Mouse (Mus musculus) kidney, postnatal 10 days (tissue): ENCODE measurements around the gene Slc35a1.

Source experiments
- DNase-seq: peaks from one replicate; pipeline ENCODE4 v3.0.0; 2021; ENCODE audit warnings: mixed read lengths

Gene Slc35a1

DNA sequence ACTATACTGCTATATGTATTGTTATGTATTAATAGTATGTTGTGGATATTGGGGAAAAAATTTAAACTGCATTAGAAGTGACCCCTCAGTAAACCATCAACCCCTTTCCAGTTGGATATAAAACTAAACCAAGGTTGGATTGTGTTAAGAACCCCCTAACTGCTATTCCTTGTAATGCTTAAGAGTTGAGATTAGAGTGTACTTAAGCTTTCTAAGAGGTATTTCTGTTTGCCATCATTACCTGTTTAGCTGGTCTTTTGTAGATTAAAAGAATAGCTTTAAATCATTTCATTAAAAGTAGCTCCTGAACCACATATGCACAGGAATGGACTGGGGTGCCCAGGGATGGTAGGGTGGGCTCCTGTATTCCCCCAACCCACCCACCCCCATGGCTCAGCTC, 42.5 kb downstream of the Slc35a1 start:
- no peak for DNase-seq

DNA sequence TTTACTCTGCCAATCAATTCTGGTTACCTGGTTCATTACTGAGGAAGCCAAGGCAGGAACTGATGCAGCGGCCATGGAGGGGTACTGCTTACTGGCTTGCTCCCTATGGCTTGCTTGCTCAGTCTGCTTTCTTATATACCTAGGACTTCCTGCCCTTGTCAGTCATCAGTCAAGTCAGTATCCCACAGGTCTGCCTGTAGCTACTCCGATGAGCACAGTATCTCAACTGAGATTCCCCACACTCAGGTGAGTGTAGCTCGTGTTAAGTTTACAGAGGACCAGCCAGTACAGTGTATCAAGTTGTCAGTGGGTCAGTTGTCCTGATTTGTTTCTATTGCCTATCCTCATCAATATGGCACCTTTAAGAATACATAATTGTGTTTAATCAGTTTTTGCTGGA, 46.5 kb downstream of the Slc35a1 start:
- DNase-seq = no peak

DNA sequence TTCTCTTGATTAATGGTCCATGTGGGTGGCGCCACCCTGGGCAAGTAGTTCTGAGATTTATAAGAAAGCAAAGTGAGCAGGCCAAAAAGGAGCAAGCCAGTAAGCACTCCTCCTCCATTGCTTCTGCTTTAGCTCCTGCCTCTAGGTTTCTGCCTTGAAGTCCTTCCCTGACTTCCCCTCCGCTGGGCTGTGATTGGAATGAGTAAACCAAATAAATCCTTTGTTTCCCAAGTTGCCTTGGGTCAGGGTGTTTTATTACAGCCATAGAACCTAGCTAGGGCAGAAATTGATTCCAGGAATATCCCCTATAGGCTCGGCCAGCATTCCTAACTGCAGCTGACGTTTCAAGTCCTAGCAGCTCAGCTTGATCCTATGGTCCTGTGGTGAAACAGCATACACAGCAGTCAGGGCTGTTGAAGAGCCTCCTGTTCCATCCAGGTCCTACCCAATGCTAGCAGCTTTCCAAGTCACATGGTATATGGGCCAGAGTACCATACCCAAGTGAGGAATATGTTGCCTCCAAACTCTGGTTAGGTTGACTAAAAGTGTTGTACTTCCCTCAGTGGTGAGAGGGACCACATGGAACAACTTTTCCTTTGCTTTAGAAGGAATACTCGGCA, 47.4 kb downstream of the Slc35a1 start:
- DNase-seq = no peak

DNA sequence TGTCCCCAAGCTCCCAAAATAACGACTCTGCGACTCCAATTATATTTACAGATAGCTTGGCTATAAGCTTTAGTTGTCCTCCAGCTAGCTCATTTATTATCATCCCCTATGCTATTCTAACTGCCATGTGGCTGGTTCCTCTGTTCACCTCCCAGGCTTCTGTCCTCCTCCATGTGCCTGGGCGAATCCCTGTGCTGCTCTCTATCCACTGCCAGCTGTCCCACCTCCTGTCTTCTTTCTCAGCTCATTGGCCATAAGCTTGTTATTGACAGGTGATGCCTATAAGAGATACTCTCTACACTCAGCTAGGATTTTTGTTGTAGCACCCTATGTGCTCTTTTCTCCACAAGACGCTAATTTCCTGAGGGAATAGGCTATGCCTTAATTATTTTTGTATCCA, 49.4 kb downstream of the Slc35a1 start:
- DNase-seq = no peak

DNA sequence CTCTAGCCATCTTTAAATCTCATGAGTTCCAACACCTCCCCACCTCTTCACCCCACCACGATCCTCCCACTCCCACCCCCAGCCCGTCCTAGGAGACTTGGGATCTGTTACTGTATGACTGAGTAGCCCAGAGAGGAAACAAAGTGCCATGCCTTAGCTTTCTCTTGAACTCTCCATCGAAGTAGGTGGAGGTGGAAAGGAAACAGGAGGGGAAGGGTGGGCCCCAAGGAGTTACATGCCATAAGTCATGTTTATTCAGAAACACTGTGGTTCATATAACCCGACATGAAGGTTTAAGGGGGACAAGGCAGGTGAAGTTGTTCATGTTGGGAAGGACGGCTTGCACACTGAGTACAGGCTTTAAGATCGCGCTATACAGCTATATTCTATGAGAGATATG, 49.9 kb downstream of the Slc35a1 start:
- no peak for DNase-seq

DNA sequence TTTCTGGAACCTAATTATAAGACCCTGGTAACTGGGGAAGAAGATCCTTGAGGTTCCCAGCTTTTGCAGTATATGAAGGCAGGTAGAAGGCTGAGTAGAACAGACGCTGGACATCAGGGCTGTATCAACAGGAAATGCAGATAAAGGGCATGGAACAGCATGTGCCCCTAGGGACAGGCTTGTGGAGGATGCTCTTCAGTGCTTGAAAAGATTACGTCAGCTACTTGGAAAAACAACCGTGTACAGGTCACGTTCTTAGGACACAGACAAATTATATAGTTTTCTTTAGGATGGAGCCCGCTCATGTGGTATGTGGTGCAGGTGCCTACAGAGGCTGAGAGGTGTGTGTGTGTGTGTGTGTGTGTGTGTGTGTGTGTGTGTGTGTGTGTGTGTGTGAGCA, 51.2 kb downstream of the Slc35a1 start:
- DNase-seq = no peak

DNA sequence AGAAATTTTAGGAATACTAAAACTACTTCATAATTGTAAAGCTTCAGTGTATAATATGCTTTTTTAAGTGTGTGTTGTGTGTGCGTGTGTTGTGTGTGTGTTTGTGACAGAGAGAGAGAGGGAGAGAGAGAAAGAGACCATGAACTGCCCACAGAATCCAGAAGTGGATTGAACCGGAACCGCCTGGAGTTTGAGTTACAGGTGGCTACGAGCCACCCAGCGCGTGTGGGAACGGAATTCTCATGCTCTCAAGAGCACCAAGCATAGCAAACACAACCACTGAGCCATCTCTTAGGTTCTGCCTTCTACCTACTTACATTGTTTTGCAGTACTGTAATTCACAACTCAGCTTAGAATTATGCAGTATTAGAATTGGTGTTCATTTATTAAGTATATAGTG, 53.1 kb downstream of the Slc35a1 start:
- peak; percentile 26 for DNase-seq

DNA sequence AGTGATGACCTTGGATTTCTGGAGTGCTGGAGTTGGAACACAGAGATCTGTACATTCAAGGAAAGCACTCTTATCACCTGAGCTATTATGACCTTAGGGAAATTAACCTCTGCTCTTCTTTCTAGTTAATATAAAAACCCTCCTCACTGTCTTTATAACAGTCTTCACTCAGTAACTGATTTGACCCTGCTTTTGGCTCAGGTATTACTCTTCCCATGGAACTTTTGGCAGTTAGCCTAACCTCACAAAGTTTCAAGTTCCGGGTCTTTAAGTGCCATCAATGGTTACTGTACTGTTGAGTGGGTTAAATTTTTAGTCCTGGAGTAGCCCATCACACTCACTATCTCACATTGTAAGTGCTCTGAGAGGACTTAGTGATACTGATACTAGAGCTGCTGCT, 57.3 kb downstream of the Slc35a1 start:
- no peak for DNase-seq

DNA sequence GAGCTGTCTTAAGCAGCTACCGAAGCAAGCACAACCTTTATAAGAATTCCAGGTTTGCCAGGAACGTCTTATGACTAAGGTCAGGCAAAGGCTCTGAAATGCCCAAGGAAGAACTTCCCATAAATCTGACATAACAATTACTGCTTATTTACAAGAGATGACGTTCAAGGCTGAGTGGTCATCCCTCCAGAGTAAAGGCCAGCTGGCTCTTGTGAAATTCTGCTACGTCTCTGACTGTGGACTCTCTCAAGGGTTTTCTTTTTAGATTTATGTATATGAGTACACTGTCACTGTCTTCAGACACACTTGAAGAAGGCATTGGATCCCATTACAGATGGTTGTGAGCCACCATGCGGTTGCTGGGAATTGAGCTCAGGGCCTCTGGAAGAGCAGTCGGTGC, 60.8 kb downstream of the Slc35a1 start:
- no peak for DNase-seq

DNA sequence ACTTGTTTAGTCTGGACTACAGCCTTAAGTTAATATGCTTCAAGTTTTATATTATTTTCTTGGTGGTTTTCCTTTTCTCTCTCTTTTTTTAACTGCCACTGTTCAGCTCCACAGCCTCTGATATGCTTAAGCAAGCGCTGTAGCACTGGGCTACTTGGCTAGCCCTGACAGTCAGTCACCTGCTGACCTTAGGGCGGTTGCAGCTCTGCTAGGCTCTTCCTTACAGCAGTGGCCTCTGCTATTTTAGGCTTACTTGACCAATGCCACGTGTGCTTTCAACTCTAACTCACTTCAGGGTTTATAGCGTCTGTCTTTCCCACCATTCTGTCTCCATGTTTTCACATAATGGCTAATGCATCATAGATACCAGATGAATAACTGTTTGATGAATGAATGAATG, 61.7 kb downstream of the Slc35a1 start:
- no peak for DNase-seq

DNA sequence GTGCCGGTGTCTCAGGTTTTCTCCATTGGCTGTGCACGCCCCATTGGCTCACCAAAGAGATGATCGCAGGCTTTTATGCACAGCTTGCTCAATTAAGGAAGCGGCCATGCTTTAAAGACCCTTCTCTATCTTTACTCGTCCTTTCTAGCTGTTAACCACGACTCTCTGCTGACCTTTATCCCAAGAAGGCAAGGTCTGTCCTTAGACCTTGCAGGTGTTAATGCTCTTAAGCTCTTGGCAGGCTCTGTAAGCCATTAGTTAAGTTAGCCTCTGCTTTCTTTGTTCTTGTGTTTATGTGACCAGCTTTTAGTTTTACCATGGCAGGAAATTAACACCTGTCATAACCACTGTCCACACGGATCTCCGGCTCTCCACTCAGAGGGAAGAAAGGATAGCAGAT, 71.1 kb downstream of the Slc35a1 start:
- DNase-seq = no peak

DNA sequence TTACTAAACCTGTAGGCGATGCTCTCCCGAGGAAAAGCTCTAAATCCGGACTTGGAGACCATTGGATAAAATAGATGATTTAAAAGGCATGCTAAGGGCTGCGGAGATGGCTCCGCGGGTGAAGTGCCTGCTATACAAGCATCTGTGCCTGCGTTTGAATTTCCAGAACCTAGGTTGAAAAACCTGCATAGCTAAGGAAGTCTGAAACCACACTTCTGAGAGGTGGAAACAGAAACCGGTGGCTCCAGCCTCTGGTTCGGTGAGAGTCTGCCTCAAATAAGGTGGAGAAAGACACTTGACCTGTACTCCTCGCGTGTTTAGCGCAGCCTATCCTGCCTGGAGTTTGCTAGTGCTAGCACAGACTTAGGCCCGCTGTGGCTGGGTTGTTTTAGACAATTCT, 71.9 kb downstream of the Slc35a1 start:
- peak; percentile 17 for DNase-seq

DNA sequence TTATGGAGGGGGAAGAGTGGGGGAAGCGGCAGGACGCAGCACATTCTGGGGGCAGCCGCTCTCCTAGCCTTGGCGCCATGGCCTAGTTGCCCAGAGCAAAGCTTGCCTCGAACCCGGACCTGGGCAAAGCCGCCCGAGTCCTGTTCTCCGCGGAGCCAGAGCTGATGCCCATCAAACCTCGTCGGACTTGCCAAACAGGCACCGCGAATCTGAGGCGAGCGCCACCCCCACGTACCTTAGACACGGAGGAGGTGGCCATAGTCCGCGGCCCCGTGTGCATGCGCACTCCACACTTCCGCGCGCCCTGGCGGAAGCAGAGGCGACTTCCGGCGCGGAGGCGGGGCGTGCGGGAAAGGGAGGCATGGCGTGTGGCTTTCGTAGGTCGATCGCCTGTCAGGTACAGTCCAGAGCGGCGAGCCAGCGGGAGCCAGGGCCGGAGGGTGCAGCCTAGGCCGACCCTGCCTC, 72.6 kb downstream of the Slc35a1 start, which contains the start of the genes Orc3 and Rars2:
TSS of gene Orc3 (minus strand) at position 315 of the 465 bp plus-strand sequence.
TSS of gene Rars2 (plus strand) at position 328 of the 465 bp plus-strand sequence.
- peak; percentile 95 for DNase-seq

DNA sequence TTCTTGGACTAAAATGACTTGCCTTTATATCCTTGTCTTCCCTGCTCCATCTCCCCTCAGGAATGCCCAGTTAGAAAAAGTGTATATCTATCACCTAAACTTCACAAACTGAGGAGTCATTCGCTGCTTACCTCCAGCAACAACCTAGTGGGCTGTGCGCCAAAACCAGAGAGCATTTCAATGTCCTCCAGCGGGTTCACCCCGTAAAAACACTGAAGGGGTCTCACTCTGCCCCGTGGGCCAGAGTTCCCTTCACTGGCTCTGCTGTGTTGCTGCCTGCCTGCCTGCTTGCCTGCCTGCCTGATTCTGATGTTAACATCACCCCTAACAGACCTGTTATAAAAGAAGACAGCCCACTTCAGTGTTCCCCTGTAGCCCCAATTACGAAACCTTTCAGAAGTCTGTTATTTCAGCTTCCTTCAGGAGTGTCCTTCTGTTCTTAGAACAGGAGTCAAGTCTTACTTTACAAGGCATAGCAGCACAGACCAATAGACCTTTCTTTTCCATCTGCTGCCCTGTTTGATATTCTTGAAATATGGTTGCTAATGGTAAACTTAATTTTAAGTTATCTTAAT, 73.6 kb downstream of the Slc35a1 start:
- DNase-seq = peak; percentile 62
